Mouse (Mus musculus) spleen, adult 2 months (tissue): ENCODE measurements at regions not wholly inside any gene's neighbourhood (a gene's known extent, or its start where the extent isn't known, plus 50 kb on each side); places are given as distances from the start of the nearest gene placed in this dataset.

Source experiments
- CTCF ChIP-seq: fragments of 200-500 bp; IDR thresholded peaks from 2 replicates; pipeline ENCODE4 v1.5.1; 2011; ENCODE audit warnings: mild to moderate bottlenecking, inconsistent platforms; ENCODE audit not compliant: insufficient read depth, insufficient read length, insufficient replicate concordance; ENCODE audit errors: extremely low read depth
- POLR2A ChIP-seq: fragments of 200-500 bp; IDR thresholded peaks from 2 replicates; pipeline ENCODE4 v1.6.1; 2011; ENCODE audit warnings: low read depth, low read length, inconsistent platforms

DNA sequence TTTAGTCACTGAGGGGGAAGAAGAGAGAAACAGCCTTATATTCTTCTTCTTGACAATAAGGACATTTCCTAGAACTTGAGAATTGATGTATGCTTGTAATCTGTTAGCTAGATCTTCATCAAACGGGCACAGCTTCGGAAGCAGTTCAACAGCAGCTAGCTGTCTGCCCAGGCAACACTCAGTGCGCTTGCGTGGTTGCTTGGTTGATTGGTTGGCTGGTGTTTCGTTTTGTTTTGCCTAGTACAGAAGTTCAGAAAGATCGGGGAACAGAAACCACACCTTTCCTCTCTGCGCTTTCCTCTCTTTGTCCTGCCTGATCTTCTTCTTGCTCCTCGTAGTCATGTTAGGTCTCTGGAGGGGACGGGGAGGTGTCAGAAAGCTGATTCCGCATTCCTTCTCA, 212.2 kb upstream of the Pmfbp1 start:
- no peak for TF ChIP-seq POLR2A
- no peak for TF ChIP-seq CTCF
